Mouse (Mus musculus) heart, adult 2 months (tissue): Measurements from ENCODE around the gene Slc25a19. TPM values are rescaled to one million over a fixed set of nuclear protein-coding genes. Genes with fewer than 3 reads are reported as not detected.

Experiments
- DNase-seq, 2 experiments: peaks; one replicate each; pipeline ENCODE4 v3.0.0; 2021
- H3K27ac ChIP-seq: fragments of 200-600 bp; 2 replicates; pipeline ENCODE4 v1.8.1; 2022
- H3K27me3 ChIP-seq: fragments of 200-500 bp; 2 replicates; pipeline ENCODE4 v1.6.1; 2012; ENCODE audit warnings: mild to moderate bottlenecking, low read length, inconsistent platforms, mixed read lengths; ENCODE audit not compliant: control insufficient read depth, insufficient read depth
- H3K36me3 ChIP-seq: fragments of 200-500 bp; 2 replicates; pipeline ENCODE4 v1.6.1; 2012; ENCODE audit warnings: low read length, inconsistent platforms; ENCODE audit not compliant: control insufficient read depth, insufficient read depth
- H3K4me1 ChIP-seq: fragments of 200-500 bp; 2 replicates; pipeline ENCODE4 v1.6.1; 2011; ENCODE audit warnings: low read length; ENCODE audit not compliant: control insufficient read depth, insufficient read depth
- H3K4me3 ChIP-seq: fragments of 200-600 bp; 2 replicates; pipeline ENCODE4 v1.8.1; 2022
- H3K79me2 ChIP-seq: fragments of 200-500 bp; replicated peaks from 2 replicates; pipeline ENCODE4 v1.6.1; 2012; ENCODE audit warnings: mild to moderate bottlenecking, inconsistent platforms, low read length, moderate library complexity, mixed read lengths; ENCODE audit not compliant: control insufficient read depth, insufficient read depth
- H3K9ac ChIP-seq: fragments of 200-500 bp; 2 replicates; pipeline ENCODE4 v1.6.1; 2012; ENCODE audit warnings: low read depth, mild to moderate bottlenecking, control low read depth, inconsistent platforms, low read length, mixed read lengths
- CTCF ChIP-seq: fragments of 200-600 bp; IDR thresholded peaks from 2 replicates; pipeline ENCODE4 v1.8.1; 2022; ENCODE audit warnings: antibody characterized with exemption, mild to moderate bottlenecking, moderate library complexity
- EP300 ChIP-seq: fragments of 200-500 bp; IDR thresholded peaks from 2 replicates; pipeline ENCODE4 v1.6.1; 2011; ENCODE audit warnings: low read depth, low read length, control low read depth; ENCODE audit not compliant: insufficient read depth
- POLR2A ChIP-seq: fragments of 200-500 bp; IDR thresholded peaks from 2 replicates; pipeline ENCODE4 v1.6.1; 2011; ENCODE audit warnings: mild to moderate bottlenecking, low read depth, low read length, control low read depth; ENCODE audit not compliant: insufficient read depth
- WGBS: fragments of 180-500 bp; shearing (Covaris S2); methylation state at CpG from one replicate; pipeline ENCODE4 v1.1.7; 2018; 5-methylcytosine and 5-hydroxymethylcytosine counted together
- intact Hi-C: fragments of 180-260 bp; cut with DNase I; formaldehyde crosslinking; loops from one replicate; pipeline ENCODE4 v1.15.1; 2025
- polyA plus RNA-seq: library from polyadenylated mRNA; depleted of rRNA; stranded (reverse); fragments of >200 nt; gene quantifications from 2 replicates; pipeline ENCODE4 v1.2.3, GENCODE M21; 2012
- total RNA-seq, 2 experiments: library from RNA; stranded (reverse); gene quantifications; 2 replicates each; pipeline ENCODE4 v1.2.3; 2021

Gene Slc25a19
- total and polyA plus RNA-seq, 3 experiments = 32.9 to 97.1 (median 40.7) TPM

DNA sequence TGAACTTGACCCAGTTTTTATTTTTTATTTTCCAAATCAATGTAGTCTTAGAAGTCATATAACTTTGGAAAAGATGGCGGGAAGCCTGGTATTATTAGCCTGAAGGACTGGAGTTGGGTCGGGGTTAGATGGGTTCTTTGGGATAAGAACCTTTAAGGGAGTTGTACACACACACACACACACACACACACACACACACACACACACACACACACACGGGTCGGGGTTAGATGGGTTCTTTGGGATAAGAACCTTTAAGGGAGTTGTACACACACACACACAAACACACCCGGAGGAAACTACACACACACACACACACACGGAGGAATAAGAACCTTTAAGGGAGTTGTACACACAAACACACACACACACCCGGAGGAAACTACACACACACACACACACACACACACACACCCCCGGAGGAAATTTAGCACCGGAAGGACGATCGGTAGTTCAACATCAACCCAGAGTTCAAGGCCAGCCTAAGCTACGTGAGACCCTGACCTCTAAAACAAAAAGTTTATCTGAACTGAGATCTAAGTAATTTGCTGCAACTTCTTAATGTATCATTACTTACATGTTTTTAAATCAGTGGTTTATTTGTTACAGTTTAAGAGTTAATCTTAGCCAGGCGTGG is 488 bp upstream of the Slc25a19 start:
- TF ChIP-seq POLR2A (no peak), CTCF (no peak), EP300 (no peak)
- 48% methylated on average over 13 of the region's 13 CpGs for WGBS

DNA sequence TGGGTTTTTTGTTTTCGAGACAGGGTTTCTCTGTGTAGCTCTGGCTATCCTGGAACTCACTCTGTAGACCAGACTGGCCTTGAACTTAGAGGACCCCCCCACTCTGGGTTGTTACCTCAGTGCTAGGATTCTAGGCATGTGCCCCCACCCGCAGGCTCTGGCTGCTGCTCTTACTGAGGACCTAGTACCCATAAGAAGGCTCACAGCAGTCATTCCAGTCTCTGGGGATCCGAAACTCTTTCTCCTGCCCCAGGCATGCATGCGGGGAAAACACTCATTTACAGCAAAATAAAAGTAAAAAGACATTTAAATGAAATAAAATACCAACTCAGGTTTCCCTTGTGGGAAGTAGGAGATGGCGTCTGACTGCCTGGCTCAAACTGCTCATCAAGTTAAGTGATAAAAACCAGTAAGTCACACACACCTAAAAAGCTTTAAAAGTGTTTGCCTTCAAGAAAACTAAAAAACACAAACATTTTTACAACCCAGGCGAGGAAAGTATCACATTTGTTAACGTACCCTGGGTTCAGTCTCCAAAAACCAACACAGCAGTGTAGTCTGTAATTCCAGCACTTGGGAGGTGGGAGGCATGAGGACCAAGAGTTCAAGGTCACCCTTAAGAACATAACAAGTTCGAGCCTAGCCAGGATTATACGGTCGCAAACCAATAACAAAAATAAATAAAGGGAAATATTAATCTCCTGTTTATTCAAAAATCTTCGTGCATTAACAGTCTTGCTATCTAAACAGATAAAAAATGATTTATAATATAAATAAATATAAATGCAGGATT is 1.1 kb downstream of the Slc25a19 start:
- DNase-seq = no peak
- Histone ChIP-seq H3K79me2 (no peaks in the 10 kb centered on the region; the same call in 1 of the 2 replicates), H3K36me3 (no peaks in the 10 kb centered on the region), H3K4me1 (peaks cover 1% of the 10 kb centered on the region), H3K9ac (no peak overlapping the region), H3K4me3 (peak overlapping the region; percentile 84), H3K27me3 (no peaks in the 10 kb centered on the region), H3K27ac (peak overlapping the region; percentile 80)
- WGBS = 47% methylated on average over 11 of the region's 11 CpGs
- TF ChIP-seq EP300 = no peak
- TF ChIP-seq POLR2A = no peak
- TF ChIP-seq CTCF = no peak
- intact Hi-C loops = no loop called here

More for the DNA sequence above, 488 bp upstream of the Slc25a19 start:
- Histone ChIP-seq H3K27me3 (no peaks in the 10 kb centered on the region), H3K4me3 (peak overlapping the region; percentile 84), H3K79me2 (no peaks in the 10 kb centered on the region; the same call in 1 of the 2 replicates), H3K36me3 (no peaks in the 10 kb centered on the region), H3K27ac (peak overlapping the region; percentile 77), H3K9ac (no peak overlapping the region), H3K4me1 (peaks cover 1% of the 10 kb centered on the region)
- intact Hi-C loops = no loop called here
- no peak for DNase-seq

- Histone ChIP-seq H3K4me1 (peaks cover 1% of the 10 kb centered on the region), H3K79me2 (no peaks in the 10 kb centered on the region; the same call in 1 of the 2 replicates), H3K9ac (no peak overlapping the region), H3K27me3 (no peaks in the 10 kb centered on the region), H3K27ac (no peak overlapping the region), H3K4me3 (no peak overlapping the region), H3K36me3 (no peaks in the 10 kb centered on the region)
- no peak for DNase-seq
- 45% methylated on average over 9 of the region's 9 CpGs for WGBS
- intact Hi-C loops = no loop called here
- no peak for TF ChIP-seq EP300
- TF ChIP-seq CTCF = no peak
- no peak for TF ChIP-seq POLR2A
These were observed 2.2 kb downstream of the Slc25a19 start for GRCm38 (mm10) chr11:115625877-115626276.

GRCm38 (mm10) chr11:115623487-115624070 is 4.5 kb downstream of the Slc25a19 start:
- Histone ChIP-seq H3K27ac (no peak overlapping the region), H3K4me3 (no peak overlapping the region), H3K4me1 (no peaks in the 10 kb centered on the region; the same call in 1 of the 2 replicates), H3K79me2 (no peaks in the 10 kb centered on the region; the same call in 1 of the 2 replicates), H3K36me3 (no peaks in the 10 kb centered on the region), H3K27me3 (no peaks in the 10 kb centered on the region), H3K9ac (no peak overlapping the region)
- WGBS = 76% methylated on average over 9 of the region's 9 CpGs
- DNase-seq = no peak
- intact Hi-C loops = no loop called here
- TF ChIP-seq EP300 (no peak), POLR2A (no peak), CTCF (peak; percentile 53)

- Histone ChIP-seq H3K9ac (no peak overlapping the region), H3K4me3 (no peak overlapping the region), H3K27me3 (no peaks in the 10 kb centered on the region), H3K79me2 (no peaks in the 10 kb centered on the region), H3K4me1 (no peaks in the 10 kb centered on the region), H3K36me3 (no peaks in the 10 kb centered on the region), H3K27ac (no peak overlapping the region)
- WGBS = 99% methylated on average over 7 of the region's 7 CpGs
- intact Hi-C loops = no loop called here
- DNase-seq = no peak
- no peak for TF ChIP-seq CTCF
- TF ChIP-seq POLR2A = no peak
- no peak for TF ChIP-seq EP300
These were observed 8.1 kb downstream of the Slc25a19 start for GRCm38 (mm10) chr11:115619949-115620348.
